Mouse (Mus musculus): ENCODE measurements around the gene Prkn. TPM values are rescaled to one million over a fixed set of nuclear protein-coding genes. Genes with fewer than 3 reads are reported as not detected.

Prkn gene
- total and polyA plus RNA-seq, 3 experiments: 0.39 to 0.50 TPM; not detected in 1

DNA sequence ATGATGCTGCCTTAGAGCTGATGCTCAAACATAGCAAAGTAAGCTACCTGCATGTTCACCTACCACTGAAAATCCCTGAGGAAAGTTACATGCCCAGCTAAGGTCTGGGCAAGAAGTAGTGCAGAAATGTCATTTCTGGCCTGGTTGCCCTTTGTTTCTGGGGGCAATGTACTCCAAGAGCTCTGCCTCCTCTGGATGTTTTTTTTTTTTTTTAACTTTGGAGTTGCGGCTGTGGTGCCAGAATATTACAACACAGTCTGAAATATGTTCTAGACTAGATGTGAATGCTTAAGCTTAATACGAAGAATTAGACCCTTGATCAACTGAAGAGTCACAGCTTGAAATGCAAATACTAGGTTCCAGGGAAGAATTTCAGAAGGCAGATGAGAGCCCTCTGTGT lies 911.1 kb downstream of the Prkn start:
- Histone ChIP-seq H3K36me3 (ENCODE audit: control insufficient read depth in 1 of 2, insufficient read depth in 2 of 2, low read length in 2 of 2) (no peaks in the 10 kb centered on the region), H3K27me3 (ENCODE audit: control insufficient read depth in 1 of 2, insufficient read depth in 2 of 2, low read length in 2 of 2) (no peaks in the 10 kb centered on the region; a peak in 1 of 4 replicates), H3K9ac (ENCODE audit: control insufficient read depth, low read depth, low read length, poor library complexity, severe bottlenecking) (no peak overlapping the region), H3K4me3 (ENCODE audit: control insufficient read depth in 1 of 2, insufficient read depth in 1 of 2, low read depth in 2 of 2, low read length in 2 of 2) (no peak overlapping the region), H3K9me3 (replicated peaks; ENCODE audit: insufficient read depth, low read length) (no peaks in the 10 kb centered on the region), H3K4me1 (ENCODE audit: control insufficient read depth in 1 of 2, insufficient read depth in 2 of 2, low read length in 2 of 2) (no peaks in the 10 kb centered on the region), H3K27ac (ENCODE audit: control insufficient read depth, low read depth, low read length) (no peak overlapping the region), H3K79me2 (ENCODE audit: control insufficient read depth, insufficient read depth, low read length, poor library complexity) (no peaks in the 10 kb centered on the region)
- DNase-seq (ENCODE audit: low read depth, low spot score): no peak
- TF ChIP-seq NELFE (IDR thresholded peaks at IDR 0.05; ENCODE audit: low read depth, low read length) (no peak), BHLHE40 (IDR thresholded peaks at IDR 0.05; ENCODE audit: borderline replicate concordance, low read depth, low read length) (no peak), USF1 (IDR thresholded peaks at IDR 0.05; ENCODE audit: low read depth, low read length) (no peak)

DNA sequence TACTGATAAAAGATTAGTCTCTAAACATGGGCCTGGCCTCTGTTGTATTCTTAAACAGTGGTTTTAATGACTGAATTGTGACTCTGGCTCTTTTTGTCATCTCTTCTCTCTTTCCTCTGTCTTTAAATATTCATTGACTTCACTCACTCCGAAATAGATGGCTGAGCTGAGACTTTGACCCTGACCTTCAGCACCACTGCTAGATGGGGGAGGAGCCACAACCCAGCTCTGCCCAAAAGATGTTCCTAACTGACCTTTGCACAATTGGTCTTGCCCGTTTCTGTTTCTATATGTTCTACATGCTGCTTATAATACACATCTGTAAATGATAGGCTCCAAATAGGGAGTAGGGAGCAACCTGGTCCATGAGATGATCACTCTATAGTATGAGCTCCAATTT lies 912.5 kb downstream of the Prkn start:
- Histone ChIP-seq H3K27ac (ENCODE audit: control insufficient read depth, low read depth, low read length) (no peak overlapping the region), H3K36me3 (ENCODE audit: control insufficient read depth in 1 of 2, insufficient read depth in 2 of 2, low read length in 2 of 2) (no peaks in the 10 kb centered on the region), H3K9me3 (replicated peaks; ENCODE audit: insufficient read depth, low read length) (no peaks in the 10 kb centered on the region), H3K4me3 (ENCODE audit: control insufficient read depth in 1 of 2, insufficient read depth in 1 of 2, low read depth in 2 of 2, low read length in 2 of 2) (no peak overlapping the region), H3K9ac (ENCODE audit: control insufficient read depth, low read depth, low read length, poor library complexity, severe bottlenecking) (no peak overlapping the region), H3K79me2 (ENCODE audit: control insufficient read depth, insufficient read depth, low read length, poor library complexity) (no peaks in the 10 kb centered on the region), H3K27me3 (ENCODE audit: control insufficient read depth in 1 of 2, insufficient read depth in 2 of 2, low read length in 2 of 2) (no peaks in the 10 kb centered on the region; a peak in 1 of 4 replicates), H3K4me1 (ENCODE audit: control insufficient read depth in 1 of 2, insufficient read depth in 2 of 2, low read length in 2 of 2) (no peaks in the 10 kb centered on the region)
- TF ChIP-seq MAZ (IDR thresholded peaks at IDR 0.05; ENCODE audit: low read depth, low read length): no peak
- no peak for DNase-seq (ENCODE audit: low read depth, low spot score)

DNA sequence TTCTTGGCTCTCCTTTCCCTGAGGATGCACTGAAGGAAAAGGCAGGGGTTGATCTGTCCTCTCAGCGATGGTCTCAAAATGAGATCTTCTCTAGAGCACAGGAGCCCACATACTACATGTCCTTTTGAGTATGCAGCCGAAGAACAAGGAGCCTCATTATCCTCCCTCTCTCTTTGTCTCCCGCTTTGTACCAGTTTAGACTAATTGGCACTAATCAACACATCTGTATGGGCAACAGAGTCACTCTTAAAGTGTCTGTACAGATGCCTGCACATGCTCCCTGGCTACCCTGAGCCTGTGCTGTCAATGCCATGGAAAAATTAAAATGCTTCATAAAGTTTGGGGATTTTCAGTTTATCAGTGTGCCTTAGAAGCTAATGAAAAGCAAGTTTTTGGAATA lies 924.9 kb downstream of the Prkn start:
- H3K27me3 ChIP-seq (ENCODE audit: control insufficient read depth in 1 of 2, insufficient read depth in 2 of 2, low read length in 2 of 2): no peaks in the 10 kb centered on the region
- H3K9ac ChIP-seq (ENCODE audit: control insufficient read depth, low read depth, low read length, poor library complexity, severe bottlenecking): no peak overlapping the region
- TF ChIP-seq GATA1 (IDR thresholded peaks at IDR 0.05; ENCODE audit: low read depth, low read length) (no peak), ZC3H11A (IDR thresholded peaks at IDR 0.05; ENCODE audit: low read depth, low read length) (no peak)

GRCm38 (mm10) chr17:11765581-11765980 lies 925.4 kb downstream of the Prkn start:
- Histone ChIP-seq H3K9ac (ENCODE audit: control insufficient read depth, low read depth, low read length, poor library complexity, severe bottlenecking) (no peak overlapping the region), H3K36me3 (ENCODE audit: control insufficient read depth in 1 of 2, insufficient read depth in 2 of 2, low read length in 2 of 2) (peaks cover 0 to 10% of the 10 kb centered on the region in 2 experiments; a peak in 2 of 4 replicates), H3K27ac (ENCODE audit: control insufficient read depth, low read depth, low read length) (no peak overlapping the region), H3K4me1 (ENCODE audit: control insufficient read depth in 1 of 2, insufficient read depth in 2 of 2, low read length in 2 of 2) (peaks cover 4 to 10% of the 10 kb centered on the region in 2 experiments; a peak in 3 of 4 replicates), H3K4me3 (ENCODE audit: control insufficient read depth in 1 of 2, insufficient read depth in 1 of 2, low read depth in 2 of 2, low read length in 2 of 2) (no peak overlapping the region), H3K9me3 (replicated peaks; ENCODE audit: insufficient read depth, low read length) (no peaks in the 10 kb centered on the region), H3K27me3 (ENCODE audit: control insufficient read depth in 1 of 2, insufficient read depth in 2 of 2, low read length in 2 of 2) (no peaks in the 10 kb centered on the region), H3K79me2 (ENCODE audit: control insufficient read depth, insufficient read depth, low read length, poor library complexity) (no peaks in the 10 kb centered on the region)
- no peak for DNase-seq (ENCODE audit: low read depth, low spot score)
- TF ChIP-seq E2F4 (IDR thresholded peaks at IDR 0.05; ENCODE audit: borderline replicate concordance, low read depth, low read length): no peak
- TF ChIP-seq ZC3H11A (IDR thresholded peaks at IDR 0.05; ENCODE audit: low read depth, low read length): no peak
- no peak for TF ChIP-seq MEF2A (IDR thresholded peaks at IDR 0.05; ENCODE audit: extremely low read depth, insufficient replicate concordance, low read depth, low read length, poor library complexity, severe bottlenecking)
- no peak for TF ChIP-seq CHD2 (IDR thresholded peaks at IDR 0.05; ENCODE audit: low read length)
- TF ChIP-seq MXI1 (IDR thresholded peaks at IDR 0.05; ENCODE audit: low read depth, low read length): no peak
- no peak for TF ChIP-seq ZMIZ1 (IDR thresholded peaks at IDR 0.05; ENCODE audit: low read depth, low read length)
- no peak for TF ChIP-seq GATA1 (IDR thresholded peaks at IDR 0.05; ENCODE audit: low read depth, low read length)
- TF ChIP-seq SIN3A (IDR thresholded peaks at IDR 0.05; ENCODE audit: low read length): no peak
- TF ChIP-seq JUND (IDR thresholded peaks at IDR 0.05; ENCODE audit: low read depth, low read length): no peak
- TF ChIP-seq MAZ (IDR thresholded peaks at IDR 0.05; ENCODE audit: low read depth, low read length): no peak
- no peak for TF ChIP-seq UBTF (IDR thresholded peaks at IDR 0.05; ENCODE audit: borderline replicate concordance, insufficient read depth, low read depth, low read length)
- TF ChIP-seq TBP (IDR thresholded peaks at IDR 0.05; ENCODE audit: low read depth, low read length): no peak
- no peak for TF ChIP-seq HCFC1 (IDR thresholded peaks at IDR 0.05; ENCODE audit: low read depth, low read length)
- TF ChIP-seq POLR2AphosphoS5 (IDR thresholded peaks at IDR 0.05; ENCODE audit: borderline replicate concordance, low read depth, low read length): no peak
- TF ChIP-seq CHD1 (IDR thresholded peaks at IDR 0.05; ENCODE audit: low read depth, low read length): no peak

More for the DNA sequence above, 924.9 kb downstream of the Prkn start:
- H3K4me3 ChIP-seq (ENCODE audit: control insufficient read depth in 1 of 2, insufficient read depth in 1 of 2, low read depth in 2 of 2, low read length in 2 of 2): no peak overlapping the region
- DNase-seq (ENCODE audit: low read depth, low spot score): no peak
- no peak overlapping the region for H3K27ac ChIP-seq (ENCODE audit: control insufficient read depth, low read depth, low read length)
- no peaks in the 10 kb centered on the region for H3K9me3 ChIP-seq (replicated peaks; ENCODE audit: insufficient read depth, low read length)
- peaks cover 0 to 9% of the 10 kb centered on the region in 2 experiments; a peak in 2 of 4 replicates for H3K36me3 ChIP-seq (ENCODE audit: control insufficient read depth in 1 of 2, insufficient read depth in 2 of 2, low read length in 2 of 2)
- peaks cover 4 to 8% of the 10 kb centered on the region in 2 experiments; a peak in 3 of 4 replicates for H3K4me1 ChIP-seq (ENCODE audit: control insufficient read depth in 1 of 2, insufficient read depth in 2 of 2, low read length in 2 of 2)
- no peaks in the 10 kb centered on the region for H3K79me2 ChIP-seq (ENCODE audit: control insufficient read depth, insufficient read depth, low read length, poor library complexity)

Data from MEL (cell line).